Mouse (Mus musculus): ENCODE data around the gene Cenpv.
A peak's percentile ranks its signal among the peaks of the same experiment; 100 is the strongest.

DNA sequence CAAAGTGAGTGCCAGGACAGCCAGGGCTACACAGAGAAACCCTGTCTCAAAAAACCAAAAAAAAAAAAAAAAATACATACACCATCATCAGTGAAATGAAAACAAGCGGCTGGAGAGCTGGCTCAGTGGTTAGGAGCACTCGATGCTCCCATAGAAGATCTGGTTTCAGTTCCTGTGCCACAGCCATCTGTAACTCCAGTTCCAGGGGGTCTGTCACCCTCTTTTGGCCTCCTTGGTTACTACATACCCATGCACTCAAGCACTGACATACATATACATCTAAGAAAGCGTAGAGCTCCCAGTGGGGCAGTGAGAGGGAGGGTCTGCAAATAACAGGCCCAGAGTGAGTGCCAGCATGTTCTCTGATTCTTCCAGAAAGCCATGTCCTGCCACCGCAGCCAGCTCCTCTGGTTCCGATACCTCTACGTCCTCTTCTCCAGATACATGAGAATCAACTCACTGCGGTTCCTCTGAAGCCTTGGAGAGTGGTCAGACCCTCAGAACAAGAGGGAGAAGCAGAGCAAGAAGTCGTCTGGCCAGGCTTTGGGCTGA, 26.5 kb downstream of the Cenpv start:
- TF ChIP-seq ZC3H11A (IDR thresholded peaks at IDR 0.05; ENCODE audit: borderline replicate concordance, low read depth, low read length) = no peak
- 0 out of 2 replicates have a peak, but pooled peaks have one; percentile 15 for TF ChIP-seq HCFC1 (IDR thresholded peaks at IDR 0.05; ENCODE audit: borderline replicate concordance, insufficient read depth, low read length)
- TF ChIP-seq CHD2 (IDR thresholded peaks at IDR 0.05; ENCODE audit: low read depth, low read length) = no peak
- TF ChIP-seq MAFK (IDR thresholded peaks at IDR 0.05; ENCODE audit: insufficient read depth, low read depth, low read length) = no peak
